Mouse (Mus musculus): ENCODE measurements around the gene Stxbp4.

DNA sequence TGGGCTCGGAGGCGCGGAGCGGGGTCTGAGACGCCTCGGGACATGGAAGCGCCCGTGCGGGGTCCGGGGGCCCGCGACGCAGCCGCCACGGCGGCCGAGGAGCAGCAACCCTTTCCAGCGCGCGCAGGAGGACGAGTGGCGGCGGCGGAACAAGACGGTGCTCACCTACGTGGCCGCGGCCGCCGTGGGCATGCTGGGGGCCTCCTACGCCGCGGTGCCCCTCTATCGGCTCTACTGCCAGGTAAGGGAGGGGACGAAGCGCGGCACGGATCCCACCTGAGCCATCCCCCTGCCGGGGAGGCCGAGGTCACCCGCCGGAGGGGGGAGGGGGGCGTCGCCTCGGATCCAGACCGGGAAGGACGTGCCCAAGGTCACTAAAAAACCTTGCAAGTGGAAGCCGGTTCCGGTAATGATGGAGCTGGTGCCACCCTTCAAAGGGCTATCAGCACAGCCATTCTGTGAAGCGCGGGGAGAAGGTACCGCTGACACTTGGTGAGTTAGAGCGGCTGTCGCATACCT, 487 bp upstream of the Stxbp4 start:
- TF ChIP-seq CHD2 (IDR thresholded peaks at IDR 0.05; ENCODE audit: low read length): no peak
- TF ChIP-seq EP300 (IDR thresholded peaks at IDR 0.05; ENCODE audit: low read depth in 1 of 2, low read length in 2 of 2): no peak
- TF ChIP-seq POLR2A (IDR thresholded peaks at IDR 0.05; ENCODE audit: control insufficient read depth in 1 of 2, insufficient read depth in 1 of 2, low read depth in 1 of 2, low read length in 2 of 2, poor library complexity in 1 of 2): peak in 1 of 2 experiments; percentile 6; a peak in 1 of 4 replicates
- TF ChIP-seq MAX (IDR thresholded peaks at IDR 0.05; ENCODE audit: low read length): peak; percentile 13; the same call in 1 of the 2 replicates

Measured in MEL (cell line).